Mouse (Mus musculus): ENCODE results near the gene Ddah1.

DNA sequence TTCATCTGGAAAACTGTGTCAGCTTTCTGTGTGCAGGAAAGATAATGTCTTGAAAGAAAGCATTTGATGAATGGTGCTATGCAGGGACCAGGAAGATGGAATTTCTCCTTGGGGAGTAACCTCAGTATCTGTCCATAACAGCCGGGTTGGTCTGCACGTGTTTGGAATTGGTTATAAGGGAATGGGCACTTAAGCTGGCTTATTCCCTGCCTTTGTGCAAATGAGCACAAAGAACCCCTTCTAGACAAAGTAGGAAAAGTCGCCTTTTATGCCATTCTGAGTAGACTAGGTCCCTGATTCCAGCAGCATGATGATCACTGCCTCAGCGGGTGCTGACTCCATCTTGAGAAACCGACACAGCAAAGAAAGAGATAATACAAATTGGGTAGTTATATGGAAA is 96.0 kb downstream of the Ddah1 start:
- TF ChIP-seq CTCF (IDR thresholded peaks at IDR 0.05; ENCODE audit: low read depth) (no peak), EP300 (optimal IDR thresholded peaks at IDR 0.05) (no peak)
